Mouse (Mus musculus) gastrocnemius, postnatal 10 days (tissue): Measurements from ENCODE around the gene Grm4. TPM values are rescaled to one million over a fixed set of nuclear protein-coding genes. Genes with fewer than 3 reads are reported as not detected.

Experiments used
- DNase-seq: peaks from one replicate; pipeline ENCODE4 v3.0.0; 2021; ENCODE audit warnings: mixed read lengths
- total RNA-seq, 2 experiments: library from RNA; stranded (reverse); gene quantifications; 2 replicates each; pipeline ENCODE4 v1.2.3; 2021

Gene Grm4
- total RNA-seq, 2 experiments from 2014 or later, result 0.16 to 0.32 TPM

GRCm38 (mm10) chr17:27511865-27512618 is 9.2 kb downstream of the Grm4 start:
- no peak for DNase-seq

DNA sequence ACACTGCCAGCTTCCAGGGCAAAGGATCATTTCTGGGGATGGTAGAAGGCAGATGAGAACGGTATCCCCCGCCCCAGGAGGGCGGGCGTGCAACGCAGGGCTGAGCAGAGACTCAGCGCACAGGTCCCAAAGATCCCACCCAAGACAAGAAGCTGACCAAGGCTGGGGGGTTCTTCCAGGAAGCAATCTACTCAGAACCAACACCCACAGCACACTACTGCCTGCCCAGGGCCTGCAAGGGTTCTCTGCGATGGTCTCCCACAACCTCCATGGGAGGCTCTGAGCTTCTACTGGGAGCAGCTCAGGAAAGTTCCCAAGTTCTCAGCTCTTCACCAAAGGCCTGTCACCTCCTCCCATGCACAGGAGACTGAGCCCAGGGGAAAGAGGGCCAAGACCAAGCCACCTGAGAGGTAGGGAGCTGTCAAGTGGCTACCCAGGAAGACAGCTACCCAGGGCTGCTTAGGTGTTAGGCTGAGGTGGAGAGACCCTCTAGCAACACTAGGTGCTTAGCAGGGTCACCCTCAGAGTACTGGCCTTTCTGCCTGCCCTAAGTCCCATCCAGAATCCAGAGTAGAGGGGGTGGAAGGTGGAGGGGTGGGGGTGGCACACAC is 10.0 kb downstream of the Grm4 start:
- no peak for DNase-seq

DNA sequence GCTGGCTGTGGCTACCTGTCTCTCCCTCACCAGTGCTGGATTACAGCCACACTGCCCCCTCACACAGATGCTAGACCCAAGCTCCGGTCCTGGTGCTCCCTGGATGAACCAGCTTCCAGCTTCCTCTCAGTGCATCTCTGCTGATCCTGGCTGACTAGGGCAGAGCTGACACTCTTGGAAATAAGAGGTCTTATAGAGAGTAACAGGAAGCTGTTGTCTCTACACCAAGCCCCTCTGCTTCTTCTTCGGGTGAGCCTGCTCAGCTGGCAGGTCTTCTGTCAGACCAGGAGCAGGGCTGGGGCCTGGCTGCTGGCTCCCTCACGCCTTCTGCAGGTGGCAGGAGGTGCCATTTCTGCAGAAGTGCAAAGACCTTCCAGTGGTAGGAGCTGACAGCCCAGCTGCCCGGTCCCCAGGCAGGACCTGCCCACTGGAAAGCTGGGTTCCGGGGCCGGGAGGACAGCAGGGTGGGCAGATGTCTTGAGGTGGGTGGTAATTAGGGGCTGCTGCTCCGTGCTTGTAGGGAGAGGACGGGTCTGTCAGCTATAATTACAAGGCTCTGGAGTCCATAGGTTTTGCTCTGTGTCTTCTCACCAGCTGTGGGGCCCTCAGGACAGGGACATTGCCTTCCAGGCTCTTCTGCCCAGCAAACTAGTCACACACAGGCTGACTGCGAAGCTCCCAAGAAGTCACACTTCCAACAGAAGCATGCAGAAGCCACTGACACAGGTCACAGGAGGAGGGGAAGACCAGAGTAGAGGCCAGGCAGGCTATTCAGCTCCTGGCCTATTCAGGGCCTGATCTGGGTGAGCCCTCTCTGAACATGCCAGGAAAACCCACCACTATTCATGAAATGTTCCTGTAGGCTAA is 10.7 kb downstream of the Grm4 start:
- DNase-seq, result no peak

- DNase-seq, result no peak
Observed at GRCm38 (mm10) chr17:27509056-27509455, 12.1 kb downstream of the Grm4 start.

DNA sequence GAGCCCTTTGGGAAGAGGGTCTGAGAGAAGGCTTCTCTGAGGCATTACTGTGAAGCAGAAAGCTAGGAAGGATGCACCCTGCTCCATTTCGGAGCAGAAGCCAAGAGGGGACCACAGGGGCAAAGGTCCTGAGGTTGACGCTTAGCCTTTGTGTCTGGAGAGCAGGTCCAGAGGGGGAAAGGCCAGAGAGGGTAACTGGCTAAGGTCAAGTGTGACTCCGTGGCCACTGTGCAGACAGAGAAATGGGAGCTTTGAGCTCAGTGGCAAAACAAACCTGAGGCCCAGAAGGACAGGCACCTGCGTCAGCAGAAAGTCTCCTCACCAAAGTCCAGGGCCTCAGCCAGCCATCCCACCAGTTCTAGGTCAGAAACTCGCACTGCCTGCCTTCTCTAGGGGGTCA is 12.7 kb downstream of the Grm4 start:
- DNase-seq, result no peak

- DNase-seq, result no peak
Observed at GRCm38 (mm10) chr17:27508002-27508401, 13.2 kb downstream of the Grm4 start.

DNA sequence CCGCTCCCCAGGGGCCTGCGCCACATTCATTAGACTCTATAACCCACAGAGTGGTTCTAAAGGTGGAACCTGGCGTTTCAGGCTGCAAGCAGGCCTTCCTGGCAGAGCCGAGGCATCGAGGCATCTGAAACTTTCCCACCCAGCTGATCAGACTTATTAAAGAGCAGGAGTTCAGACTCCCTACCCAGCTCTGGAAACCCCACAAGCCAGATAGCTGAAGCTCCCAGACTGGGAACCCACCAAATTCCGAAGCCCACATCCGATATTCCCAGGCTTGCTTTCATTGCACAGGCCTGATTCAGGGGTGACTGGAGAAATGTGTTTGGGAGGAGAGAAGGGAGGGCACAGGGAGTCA is 13.6 kb downstream of the Grm4 start:
- DNase-seq, result no peak

DNA sequence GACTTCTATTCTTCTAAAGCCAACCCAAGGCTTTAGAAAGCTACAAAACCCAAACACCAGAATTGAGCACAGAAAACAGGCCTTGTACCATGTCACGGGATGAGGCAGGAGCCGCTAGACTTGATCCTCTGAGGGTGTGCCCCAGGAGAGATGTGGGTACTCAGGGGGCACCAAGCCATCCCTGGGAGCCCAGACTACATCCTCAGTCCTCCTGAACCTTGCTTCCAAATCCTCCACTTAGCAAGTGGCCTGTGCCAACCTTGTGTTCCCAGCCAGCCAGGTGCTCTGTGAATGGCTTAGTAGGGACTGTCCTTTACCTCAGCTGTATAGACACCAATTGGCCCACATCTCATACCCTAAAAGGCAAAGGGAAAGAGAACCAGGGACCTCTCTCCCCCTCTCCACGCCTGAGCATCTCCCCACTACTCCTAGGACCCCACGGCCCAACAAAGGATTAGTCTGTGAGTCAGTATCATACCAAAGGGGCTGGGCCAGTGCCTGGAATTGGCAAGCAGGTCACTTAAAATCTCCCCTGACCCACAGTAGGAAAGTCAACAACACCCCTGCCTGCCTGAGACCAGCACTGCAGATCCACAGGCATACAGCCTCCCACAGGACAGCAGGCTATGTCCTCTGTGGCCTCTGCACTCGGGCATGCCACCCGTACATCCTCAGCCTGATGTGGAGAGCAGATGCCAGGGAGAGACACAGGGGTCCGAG is 14.2 kb downstream of the Grm4 start:
- DNase-seq, result no peak

DNA sequence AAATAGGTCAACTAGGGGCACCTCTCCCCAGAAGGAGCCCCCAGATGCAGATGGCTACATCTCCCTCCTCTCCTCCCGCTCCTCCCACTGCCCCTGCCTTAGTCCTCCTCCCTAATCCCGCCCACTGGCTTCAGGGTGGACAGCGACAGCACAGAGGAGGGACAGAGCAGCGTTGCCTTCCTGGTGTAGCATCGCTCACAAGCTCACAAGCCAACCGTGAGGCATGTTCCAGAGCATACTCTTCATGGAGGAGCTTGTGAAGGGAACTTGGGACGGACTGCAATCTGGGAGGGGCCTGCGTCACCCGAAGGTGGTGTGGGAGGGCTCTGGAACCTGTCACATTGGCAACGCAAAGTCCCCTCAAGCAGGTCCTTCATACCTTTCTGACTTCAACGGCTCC is 14.8 kb downstream of the Grm4 start:
- no peak for DNase-seq

DNA sequence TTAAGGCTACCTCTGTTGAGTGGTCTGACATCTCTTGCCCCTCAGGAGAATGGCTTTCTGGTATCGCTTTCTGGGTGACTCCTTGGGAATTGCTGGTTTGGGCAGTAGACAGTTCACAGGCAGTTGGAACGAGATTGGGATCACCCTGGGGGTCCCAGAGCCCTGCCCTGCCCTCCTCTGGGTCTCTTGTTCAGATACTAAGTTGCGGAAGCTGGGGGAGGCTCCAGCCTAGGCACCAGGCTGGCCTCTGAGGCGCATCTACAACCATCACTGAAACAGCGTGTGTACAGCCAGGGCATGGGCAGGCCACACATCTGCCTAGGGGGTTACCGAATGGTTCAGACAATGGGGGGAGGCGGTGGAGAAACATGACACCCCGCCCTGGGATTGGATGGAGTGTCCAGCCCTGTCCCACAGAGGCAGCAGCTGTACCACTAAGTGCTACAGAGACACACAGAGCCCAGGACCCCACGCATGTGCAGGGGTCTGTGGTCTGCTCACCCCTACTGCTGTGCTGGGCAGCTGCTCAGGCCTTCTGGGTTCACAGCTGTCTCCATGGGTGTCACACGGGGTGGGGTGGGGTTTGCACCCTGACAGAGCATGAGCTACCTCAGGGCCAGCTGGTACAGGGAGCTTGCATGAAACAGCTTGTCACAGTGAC is 15.9 kb downstream of the Grm4 start:
- DNase-seq, result no peak

DNA sequence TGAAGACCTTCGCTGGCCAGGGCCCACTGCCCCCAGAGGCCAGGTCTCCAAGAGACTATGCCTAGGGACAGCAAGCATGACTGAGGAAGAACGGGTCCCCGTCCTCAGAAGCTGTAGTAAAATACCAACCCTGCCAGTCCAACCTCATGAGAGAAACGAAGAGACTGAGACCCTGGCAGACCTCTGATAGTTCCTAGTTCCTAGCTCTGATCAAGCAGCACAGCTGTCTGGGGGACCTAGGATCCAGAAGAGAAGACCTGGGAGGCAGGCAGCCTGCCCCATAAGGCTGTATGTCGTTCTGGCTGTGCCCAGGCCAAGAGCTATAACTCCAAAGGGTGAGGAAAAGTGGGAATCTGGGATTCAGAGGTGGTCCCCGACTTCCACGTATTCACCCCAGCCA is 17.3 kb downstream of the Grm4 start:
- no peak for DNase-seq

DNA sequence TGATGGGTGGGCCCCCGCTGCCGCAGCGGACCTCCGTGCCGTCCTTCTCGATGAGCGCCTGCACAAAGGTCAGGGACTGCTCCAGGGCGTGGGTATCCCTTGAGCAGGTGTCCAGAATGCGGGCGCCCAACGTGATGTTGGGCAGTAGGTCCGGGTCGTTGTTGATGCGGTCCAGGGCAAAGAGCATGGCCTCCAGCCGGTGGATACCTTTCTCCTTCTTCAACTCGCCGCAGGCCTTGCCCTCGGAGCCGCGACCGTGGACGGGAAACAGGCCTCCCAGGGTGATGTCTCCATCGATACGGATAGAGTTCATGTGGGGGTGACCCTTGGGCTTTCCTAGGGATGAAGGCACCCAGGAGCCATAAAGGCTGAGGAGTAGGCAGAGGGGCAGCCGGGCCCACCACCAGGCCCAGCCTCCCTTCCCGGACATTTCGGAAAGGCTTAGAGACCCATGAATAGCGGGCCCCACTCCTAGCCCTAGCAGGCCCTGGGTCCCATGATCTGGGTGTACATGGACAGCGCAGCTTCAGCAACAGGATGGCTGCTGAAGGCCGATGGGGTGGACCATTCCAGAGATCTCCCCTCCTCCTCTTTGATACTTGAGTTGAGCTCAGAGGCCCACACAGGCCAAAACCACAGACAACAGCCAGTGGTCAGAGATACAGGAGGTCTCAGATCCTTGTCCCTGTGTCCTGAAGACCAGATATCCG is 18.3 kb downstream of the Grm4 start:
- DNase-seq, result no peak

DNA sequence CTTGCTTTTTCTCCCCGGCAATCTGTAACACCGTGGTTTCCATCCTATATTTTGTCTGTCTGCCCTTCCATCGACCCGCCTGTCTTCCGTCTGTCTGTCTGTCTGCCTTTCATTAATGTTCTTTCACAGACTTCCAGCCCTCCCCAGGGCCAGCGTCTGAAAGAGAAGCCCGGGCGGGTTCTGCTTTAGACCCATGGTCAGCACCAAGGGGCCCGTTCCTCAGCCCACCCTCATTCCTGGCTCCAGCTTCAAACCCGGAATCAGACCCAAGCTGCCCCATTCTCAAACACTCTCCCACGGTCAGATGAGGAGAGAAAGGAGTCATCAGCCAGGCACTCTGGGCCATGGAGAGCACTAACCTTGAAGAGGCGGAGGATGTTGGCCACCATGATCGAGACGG is 18.9 kb downstream of the Grm4 start:
- no peak for DNase-seq

DNA sequence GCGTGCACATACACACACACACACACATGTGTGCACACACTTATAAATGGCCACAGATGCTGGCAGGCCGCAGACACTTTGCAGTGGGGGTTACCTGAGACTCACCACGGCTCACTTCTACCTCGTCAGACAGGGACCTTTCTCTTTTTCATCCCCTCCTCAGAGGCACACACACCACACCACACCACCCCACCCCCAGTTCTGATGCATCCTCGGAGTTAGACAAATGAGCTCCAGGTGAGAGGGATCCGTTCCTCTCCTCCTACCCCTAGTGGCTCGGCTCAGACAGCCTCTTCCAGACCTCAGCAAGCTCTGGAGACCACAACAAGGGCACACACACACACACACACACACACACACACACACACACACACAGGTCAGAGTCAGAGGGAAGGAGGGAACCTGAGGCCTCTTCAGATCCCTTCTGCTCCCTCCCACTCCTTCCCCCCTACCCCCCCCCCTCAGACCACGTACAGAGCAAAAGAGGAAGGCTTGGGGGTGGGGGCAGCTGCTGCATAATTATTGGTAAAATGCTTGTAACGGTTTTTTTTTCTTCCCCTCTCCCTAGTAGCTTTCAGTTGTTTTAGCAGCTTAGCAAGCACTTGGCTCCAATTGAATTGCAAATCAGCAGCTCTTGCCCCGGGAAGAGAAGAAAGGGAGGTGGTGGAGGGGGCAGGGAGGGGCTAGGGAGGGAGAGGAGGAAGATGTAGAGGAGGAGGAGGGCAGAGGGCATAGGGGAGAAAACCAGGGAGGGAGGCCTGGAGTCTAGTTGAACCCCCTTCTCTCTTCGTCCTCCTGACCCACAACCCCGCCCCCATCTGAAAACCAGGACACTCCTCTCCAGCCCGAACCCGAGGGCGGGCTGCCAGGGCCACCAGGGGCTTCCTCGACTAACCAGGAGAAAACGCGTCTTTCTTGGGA is 19.6 kb downstream of the Grm4 start:
- DNase-seq, result no peak

- no peak for DNase-seq
Observed at GRCm38 (mm10) chr17:27500811-27501210, 20.4 kb downstream of the Grm4 start.

DNA sequence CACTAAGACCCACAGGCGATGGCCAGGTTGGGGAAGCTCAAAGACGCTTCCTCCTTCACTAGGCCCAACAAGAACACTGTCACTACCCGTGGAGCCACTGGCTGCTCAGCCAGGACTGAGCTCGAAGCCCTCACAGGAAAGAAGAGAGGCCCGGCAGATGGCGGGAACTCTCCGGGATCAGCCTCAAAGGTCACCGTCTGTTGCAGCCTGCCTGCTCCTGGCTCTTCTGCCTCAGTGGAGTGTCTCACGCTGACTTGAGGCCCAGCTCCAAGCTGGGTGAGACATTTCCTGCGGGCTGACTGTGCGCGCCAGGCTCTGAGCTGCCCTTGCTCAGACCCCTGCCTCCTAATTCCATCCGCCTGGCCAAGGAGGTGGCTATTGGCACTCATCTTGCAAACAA is 22.1 kb downstream of the Grm4 start:
- DNase-seq, result no peak

- DNase-seq, result no peak
Observed at GRCm38 (mm10) chr17:27497798-27498197, 23.4 kb downstream of the Grm4 start.

DNA sequence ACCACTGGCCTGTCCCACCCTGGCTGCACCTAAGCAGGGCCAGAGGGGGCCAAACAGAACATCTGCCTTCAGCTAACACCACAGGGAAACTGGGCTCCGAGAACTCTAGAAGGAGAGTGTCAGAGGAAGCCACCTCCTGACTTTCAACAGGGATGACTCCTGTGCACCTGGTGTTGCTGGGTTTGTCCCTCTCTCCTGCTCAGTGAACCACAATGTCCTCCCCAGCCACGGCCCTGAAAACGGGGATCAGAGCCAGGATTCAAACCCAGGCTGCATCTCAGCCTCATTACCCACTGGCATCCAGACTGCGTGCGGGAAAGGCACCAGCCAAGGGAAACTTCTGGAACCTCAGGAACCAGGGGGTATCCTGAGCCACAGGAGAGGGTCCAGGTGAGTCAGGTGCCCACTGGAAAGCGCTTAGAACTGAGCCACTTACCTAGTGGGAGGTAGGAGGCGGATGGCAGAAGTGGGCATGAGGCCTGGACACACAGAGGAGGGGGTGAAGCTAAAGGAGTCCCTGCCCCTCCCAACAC is 26.1 kb downstream of the Grm4 start:
- DNase-seq, result no peak

DNA sequence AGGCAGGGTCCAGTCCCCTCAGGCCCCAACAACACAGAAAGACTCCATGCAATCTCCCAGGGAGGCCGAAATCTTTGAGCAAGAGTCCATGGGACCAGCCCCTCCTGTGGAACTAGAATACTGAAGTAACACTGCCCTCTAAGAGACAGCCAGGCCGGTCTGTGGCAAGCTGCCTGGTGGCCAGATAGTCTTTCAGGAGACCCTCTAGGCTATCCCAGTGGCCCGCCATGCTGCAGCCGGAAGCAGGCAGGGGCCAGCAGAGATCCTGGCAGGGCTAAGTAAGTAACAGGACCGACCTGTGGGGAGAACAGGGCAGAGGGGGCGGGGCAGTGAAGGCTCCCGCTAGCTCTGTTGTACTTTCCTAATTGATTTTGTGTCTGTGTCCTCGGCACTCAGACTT is 27.2 kb downstream of the Grm4 start:
- DNase-seq, result no peak

GRCm38 (mm10) chr17:27493389-27493788 is 27.8 kb downstream of the Grm4 start:
- no peak for DNase-seq
